Mouse (Mus musculus) liver, embryonic 16.5 days (tissue): ENCODE results near the gene Vmn2r106. TPM values are rescaled to one million over a fixed set of nuclear protein-coding genes. Genes with fewer than 3 reads are reported as not detected.

Experiments used
- ATAC-seq: fragments of 200-750 bp; cut with Nextera tagmentation; 2 replicates; pipeline ENCODE4 v1.8.0; 2017; ENCODE audit warnings: low read depth, mild to moderate bottlenecking, moderate number of reproducible peaks, moderate library complexity
- H3K27ac ChIP-seq: fragments of 300-500 bp; sonication (generic); 2 replicates; pipeline ENCODE4 v1.5.1; 2014; ENCODE audit warnings: mild to moderate bottlenecking, low read length
- H3K27me3 ChIP-seq: fragments of 300-500 bp; sonication (generic); 2 replicates; pipeline ENCODE4 v1.6.1; 2014; ENCODE audit warnings: low read depth, low read length, mixed read lengths; ENCODE audit not compliant: control insufficient read depth, insufficient read depth
- H3K36me3 ChIP-seq: fragments of 300-500 bp; sonication (generic); 2 replicates; pipeline ENCODE4 v1.6.1; 2014; ENCODE audit warnings: mild to moderate bottlenecking; ENCODE audit not compliant: control insufficient read depth, insufficient read depth
- H3K4me1 ChIP-seq: fragments of 300-500 bp; sonication (generic); 2 replicates; pipeline ENCODE4 v1.6.1; 2014; ENCODE audit warnings: low read depth, low read length, mixed read lengths; ENCODE audit not compliant: control insufficient read depth
- H3K4me2 ChIP-seq: fragments of 300-500 bp; sonication (generic); 2 replicates; pipeline ENCODE4 v1.6.1; 2014; ENCODE audit warnings: low read depth, low read length, mixed read lengths
- H3K4me3 ChIP-seq: fragments of 300-500 bp; sonication (generic); 2 replicates; pipeline ENCODE4 v1.5.1; 2014; ENCODE audit warnings: low read depth, mild to moderate bottlenecking, low read length
- H3K9ac ChIP-seq: fragments of 300-500 bp; sonication (generic); 2 replicates; pipeline ENCODE4 v1.6.1; 2014; ENCODE audit warnings: low read depth, low read length
- H3K9me3 ChIP-seq: fragments of 300-500 bp; sonication (generic); replicated peaks from 2 replicates; pipeline ENCODE4 v1.6.1; 2016; ENCODE audit warnings: low read length; ENCODE audit not compliant: control insufficient read depth
- WGBS: fragments of 180-500 bp; shearing (Covaris S2); extraction: QIAGEN DNeasy Blood & Tissue Kit; methylation state at CpG from one replicate; pipeline ENCODE4 v1.1.7; 2014; ENCODE audit not compliant: insufficient replicate concordance; 5-methylcytosine and 5-hydroxymethylcytosine counted together
- polyA plus RNA-seq: library from polyadenylated mRNA; unstranded; fragments of >200 nt; fragmentation: Nextera tagmentation; extraction: Ambion mirVana; gene quantifications from 2 replicates; pipeline ENCODE4 v1.2.1, GENCODE M21; 2015

The Vmn2r106 gene
- not detected in 2 replicates for polyA plus RNA-seq

DNA sequence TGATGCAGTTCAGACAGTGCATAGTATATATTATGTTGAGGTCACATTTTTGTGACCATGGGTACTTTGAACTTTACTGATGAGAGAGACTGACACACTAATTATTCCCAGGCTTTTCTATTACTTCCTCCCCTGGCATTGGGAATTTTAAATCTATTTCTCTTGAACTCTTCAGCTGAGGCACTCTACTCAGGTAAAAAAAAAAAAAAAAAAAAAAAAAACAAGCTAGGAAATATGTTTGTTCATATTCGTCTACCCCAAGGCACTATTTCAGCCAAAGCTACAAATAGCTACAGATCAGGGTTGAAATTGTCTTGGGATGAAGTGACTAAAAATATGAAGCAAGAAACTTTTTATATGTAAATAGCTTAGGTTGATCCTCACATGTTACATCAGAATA lies at the start of gene Vmn2r106:
Gene Vmn2r106, minus strand, starts transcription at position 101 of the 400 bp plus-strand sequence.
- H3K9ac ChIP-seq, result no peak within 1 kb of the TSS
- no peak for ATAC-seq
- 41% methylated on average over 1 of the region's 1 CpGs for WGBS

DNA sequence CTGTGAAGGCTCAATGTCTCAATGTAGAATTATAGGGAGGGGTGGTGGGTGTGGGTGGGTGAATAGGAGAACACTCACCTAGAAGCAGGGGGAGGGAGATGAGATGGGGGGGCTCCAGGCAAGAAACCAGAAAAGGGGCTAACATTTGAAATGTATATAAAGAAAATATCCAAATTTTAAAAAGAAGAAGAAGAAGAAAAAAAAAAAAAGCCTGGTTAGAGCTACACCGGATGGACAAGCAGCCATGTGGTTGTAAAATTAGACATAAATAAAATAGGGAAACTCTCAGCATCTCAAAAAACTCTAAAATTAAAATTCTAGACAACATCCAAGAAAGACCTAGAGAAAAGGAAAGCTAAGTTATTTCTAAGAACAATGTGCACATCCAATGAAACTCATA lies 20.4 kb upstream of the Vmn2r106 start:
- ATAC-seq, result no peak
- H3K27ac ChIP-seq, result no peak overlapping the region
- 75% methylated on average over 1 of the region's 1 CpGs for WGBS

More for the DNA sequence above, at the start of gene Vmn2r106:
- Histone ChIP-seq H3K36me3 (no peaks in the 10 kb centered on the region), H3K27me3 (no peaks in the 10 kb centered on the region), H3K4me3 (no peak within 1 kb of the TSS), H3K27ac (no peak within 1 kb of the TSS), H3K9me3 (no peaks in the 10 kb centered on the region), H3K4me2 (no peak within 1 kb of the TSS), H3K4me1 (no peaks in the 10 kb centered on the region)

DNA sequence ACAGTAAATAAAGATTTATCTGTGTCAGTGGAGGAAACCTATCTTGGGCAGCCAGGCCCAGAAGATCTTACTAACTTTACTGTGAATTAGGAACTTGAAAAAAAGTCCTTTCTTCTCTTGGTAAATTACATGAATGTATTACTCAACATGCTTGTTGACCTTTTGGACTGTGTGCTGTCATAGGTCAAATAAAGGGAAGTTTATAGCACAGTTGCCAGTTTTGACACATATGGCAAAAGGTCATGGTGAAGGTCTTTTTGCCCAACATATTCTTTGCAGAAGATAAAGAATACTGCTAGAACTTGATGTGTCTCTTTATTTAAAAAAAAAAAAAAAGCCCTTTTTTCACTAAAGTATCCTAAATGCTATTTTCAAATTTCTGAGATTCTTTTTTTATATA lies 1.6 kb upstream of the Vmn2r106 start:
- Histone ChIP-seq H3K27me3 (no peaks in the 10 kb centered on the region), H3K9me3 (no peaks in the 10 kb centered on the region), H3K9ac (no peak overlapping the region), H3K4me2 (no peak overlapping the region), H3K27ac (no peak overlapping the region), H3K36me3 (no peaks in the 10 kb centered on the region), H3K4me3 (no peak overlapping the region), H3K4me1 (no peaks in the 10 kb centered on the region)
- ATAC-seq, result no peak

More for the DNA sequence above, 20.4 kb upstream of the Vmn2r106 start:
- Histone ChIP-seq H3K27me3 (no peaks in the 10 kb centered on the region), H3K4me1 (no peaks in the 10 kb centered on the region), H3K4me2 (no peak overlapping the region), H3K4me3 (no peak overlapping the region), H3K9ac (no peak overlapping the region), H3K9me3 (no peaks in the 10 kb centered on the region), H3K36me3 (no peaks in the 10 kb centered on the region)

DNA sequence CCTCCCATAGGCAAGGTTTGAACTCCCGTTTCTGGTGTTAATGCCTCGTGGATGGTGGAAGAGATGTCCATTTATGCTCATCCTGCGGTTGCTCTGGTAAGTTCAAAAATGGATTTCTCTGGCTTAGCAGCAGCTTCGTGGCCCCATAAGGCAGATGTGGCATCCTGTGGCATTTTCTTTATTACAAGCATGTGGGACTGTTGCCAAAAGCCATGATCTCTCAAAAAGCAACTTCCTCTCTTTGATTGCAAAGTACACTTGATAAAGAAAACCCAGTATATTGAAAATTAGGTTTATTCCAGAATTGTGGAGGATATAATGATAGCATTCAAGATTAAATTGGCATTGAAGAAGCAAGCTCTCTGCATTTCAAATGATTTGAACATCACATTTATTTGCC lies 29.8 kb downstream of the Vmn2r106 start:
- no peaks in the 10 kb centered on the region for H3K27me3 ChIP-seq
- H3K4me1 ChIP-seq, result no peaks in the 10 kb centered on the region
- ATAC-seq, result no peak
- no peak overlapping the region for H3K4me2 ChIP-seq
- H3K9me3 ChIP-seq, result peaks cover 2% of the 10 kb centered on the region; the same call in 1 of the 2 replicates
- no peak overlapping the region for H3K27ac ChIP-seq
- 40% methylated on average over 4 of the region's 4 CpGs for WGBS
- H3K4me3 ChIP-seq, result no peak overlapping the region
- H3K36me3 ChIP-seq, result no peaks in the 10 kb centered on the region
- no peak overlapping the region for H3K9ac ChIP-seq

DNA sequence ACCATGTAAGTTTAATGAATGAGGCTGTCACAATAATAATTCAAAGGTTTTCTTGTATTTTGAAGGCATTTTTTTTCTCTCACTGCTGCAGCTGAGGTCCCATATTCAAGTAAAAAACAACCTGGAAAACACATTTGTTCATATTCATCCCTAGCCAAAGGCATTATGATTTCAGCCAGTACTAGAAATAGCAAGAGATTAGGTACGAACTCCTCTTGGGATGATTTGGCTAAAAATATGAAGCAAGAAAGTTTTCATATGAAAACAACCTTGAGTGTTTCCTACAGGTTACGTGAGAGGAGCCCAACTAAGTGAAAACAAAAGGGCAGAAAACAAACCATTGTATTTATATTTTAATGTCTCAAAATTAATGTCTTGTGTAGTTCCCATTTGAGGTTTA lies 50.4 kb downstream of the Vmn2r106 start, which contains the start of gene Vmn2r105:
Gene Vmn2r105, minus strand, starts transcription at position 101 of the 400 bp plus-strand sequence.
- Histone ChIP-seq H3K27ac (no peak within 1 kb of the TSS), H3K4me1 (no peaks in the 10 kb centered on the region), H3K4me3 (no peak within 1 kb of the TSS), H3K9ac (no peak within 1 kb of the TSS), H3K4me2 (no peak within 1 kb of the TSS), H3K27me3 (no peaks in the 10 kb centered on the region), H3K9me3 (no peaks in the 10 kb centered on the region), H3K36me3 (no peaks in the 10 kb centered on the region)
- 40% methylated on average over 2 of the region's 2 CpGs for WGBS
- ATAC-seq, result no peak

Other genes starting within 250 kb of the Vmn2r106 start
- not detected in 2 replicates for gene Vmn2r104, start 237.2 kb downstream of the Vmn2r106 start, polyA plus RNA-seq
- not detected in 2 replicates for gene Fpr-rs7, start 171.3 kb downstream of the Vmn2r106 start, polyA plus RNA-seq
- not detected in 2 replicates for gene Fpr-rs6, start 102.5 kb downstream of the Vmn2r106 start, polyA plus RNA-seq
- gene Vmn2r105, start 50.5 kb downstream of the Vmn2r106 start, polyA plus RNA-seq, result not detected in 2 replicates
- not detected in 2 replicates for gene Vmn2r107, start 59.7 kb upstream of the Vmn2r106 start, polyA plus RNA-seq
- not detected in 2 replicates for gene Vmn1r224, start 128.6 kb upstream of the Vmn2r106 start, polyA plus RNA-seq
- gene Vmn2r108, start 195.8 kb upstream of the Vmn2r106 start, polyA plus RNA-seq, result not detected in 2 replicates
- gene Vmn1r225, start 212.6 kb upstream of the Vmn2r106 start, polyA plus RNA-seq, result not detected in 2 replicates